Mouse (Mus musculus): ENCODE results near the gene Abce1. TPM values are rescaled to one million over a fixed set of nuclear protein-coding genes. Genes with fewer than 3 reads are reported as not detected.

The Abce1 gene
- polyA plus RNA-seq, 1 experiment from 2014 or later = 108 TPM

GRCm38 (mm10) chr8:79637237-79637636, 74.3 kb downstream of the Abce1 start:
- Histone ChIP-seq H3K4me1 (replicated peaks; ENCODE audit: control insufficient read depth, insufficient read depth, low read length) (peaks cover 12% of the 10 kb centered on the region), H3K4me2 (ENCODE audit: low read length) (no peak overlapping the region), H3K36me3 (ENCODE audit: control insufficient read depth, insufficient read depth, low read length) (no peaks in the 10 kb centered on the region), H3K9ac (ENCODE audit: low read length) (no peak overlapping the region), H3K27me3 (replicated peaks; ENCODE audit: control insufficient read depth, insufficient read depth, low read length) (no peaks in the 10 kb centered on the region), H3K27ac (ENCODE audit: low read depth) (no peak overlapping the region), H3K4me3 (ENCODE audit: low read depth, low read length) (no peak overlapping the region), H3K9me3 (ENCODE audit: control insufficient read depth, low read length) (no peaks in the 10 kb centered on the region)
- 91% methylated on average over 3 of the region's 3 CpGs for WGBS
- no peak for ATAC-seq (replicated peaks; ENCODE audit: low FRiP score, low TSS enrichment, low read depth)
- DNase-seq (ENCODE audit: low spot score) = no peak

GRCm38 (mm10) chr8:79636151-79636550, 75.4 kb downstream of the Abce1 start:
- ATAC-seq (replicated peaks; ENCODE audit: low FRiP score, low TSS enrichment, low read depth) = no peak
- H3K9me3 ChIP-seq (ENCODE audit: control insufficient read depth, low read length) = no peaks in the 10 kb centered on the region
- WGBS = 89% methylated on average over 1 of the region's 1 CpGs
- H3K4me1 ChIP-seq (replicated peaks; ENCODE audit: control insufficient read depth, insufficient read depth, low read length) = peaks cover 3% of the 10 kb centered on the region
- H3K9ac ChIP-seq (ENCODE audit: low read length) = no peak overlapping the region
- no peak for DNase-seq (ENCODE audit: low spot score)
- H3K36me3 ChIP-seq (ENCODE audit: control insufficient read depth, insufficient read depth, low read length) = no peaks in the 10 kb centered on the region
- H3K27ac ChIP-seq (ENCODE audit: low read depth) = no peak overlapping the region
- no peak overlapping the region for H3K4me3 ChIP-seq (ENCODE audit: low read depth, low read length)
- no peak overlapping the region for H3K4me2 ChIP-seq (ENCODE audit: low read length)
- H3K27me3 ChIP-seq (replicated peaks; ENCODE audit: control insufficient read depth, insufficient read depth, low read length) = no peaks in the 10 kb centered on the region

GRCm38 (mm10) chr8:79635491-79635890, 76.0 kb downstream of the Abce1 start:
- H3K27ac ChIP-seq (ENCODE audit: low read depth) = no peak overlapping the region
- H3K9me3 ChIP-seq (ENCODE audit: control insufficient read depth, low read length) = no peaks in the 10 kb centered on the region
- H3K9ac ChIP-seq (ENCODE audit: low read length) = no peak overlapping the region
- 91% methylated on average over 1 of the region's 1 CpGs for WGBS
- no peaks in the 10 kb centered on the region for H3K27me3 ChIP-seq (replicated peaks; ENCODE audit: control insufficient read depth, insufficient read depth, low read length)
- no peaks in the 10 kb centered on the region for H3K4me1 ChIP-seq (replicated peaks; ENCODE audit: control insufficient read depth, insufficient read depth, low read length)
- H3K4me3 ChIP-seq (ENCODE audit: low read depth, low read length) = no peak overlapping the region
- H3K36me3 ChIP-seq (ENCODE audit: control insufficient read depth, insufficient read depth, low read length) = no peaks in the 10 kb centered on the region
- ATAC-seq (replicated peaks; ENCODE audit: low FRiP score, low TSS enrichment, low read depth) = no peak
- no peak for DNase-seq (ENCODE audit: low spot score)
- no peak overlapping the region for H3K4me2 ChIP-seq (ENCODE audit: low read length)

Other genes starting within 250 kb of the Abce1 start
- 28.1 and 30.3 TPM in 2 replicates for gene Otud4, start 72.1 kb downstream of the Abce1 start, polyA plus RNA-seq (2014; fragmentation: Nextera tagmentation; extraction: Ambion mirVana)
- 29.8 and 34.8 TPM in 2 replicates for gene Anapc10, start 80 bp upstream of the Abce1 start, polyA plus RNA-seq (2014; fragmentation: Nextera tagmentation; extraction: Ambion mirVana)